Mouse (Mus musculus): ENCODE results near the gene Map7. TPM values are rescaled to one million over a fixed set of nuclear protein-coding genes. Genes with fewer than 3 reads are reported as not detected.

The Map7 gene
- polyA plus RNA-seq, 1 experiment from 2014 or later = 4.8 TPM

DNA sequence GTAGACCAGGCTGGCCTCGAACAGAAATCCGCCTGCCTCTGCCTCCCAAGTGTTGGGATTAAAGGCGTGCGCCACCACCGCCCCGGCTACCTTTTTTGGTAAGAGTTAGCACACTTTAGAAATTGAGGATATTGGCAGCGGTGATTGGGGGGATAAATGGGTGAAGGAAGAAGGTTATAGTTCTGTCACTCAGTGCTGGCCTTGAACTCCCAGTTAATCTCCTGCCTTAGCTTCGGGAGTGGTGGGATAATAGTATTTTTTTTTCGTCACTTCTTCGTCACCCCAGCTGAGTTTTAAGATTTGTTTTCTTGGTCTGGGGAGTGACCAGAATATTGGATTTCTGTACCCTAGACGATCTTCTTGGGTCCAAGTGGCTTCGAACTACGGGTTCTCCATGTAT, 165.2 kb downstream of the Map7 start:
- Histone ChIP-seq H3K27me3 (ENCODE audit: control insufficient read depth, insufficient read depth, low read length) (no peaks in the 10 kb centered on the region), H3K36me3 (replicated peaks; ENCODE audit: control insufficient read depth, insufficient read depth, low read depth, low read length) (no peaks in the 10 kb centered on the region), H3K4me3 (ENCODE audit: low read depth, low read length) (peak overlapping the region; percentile 86), H3K27ac (replicated peaks; ENCODE audit: low read depth, low read length) (no peak overlapping the region; the same call in 1 of the 2 replicates), H3K9ac (replicated peaks; ENCODE audit: low read length) (peak overlapping the region; percentile 97), H3K4me1 (ENCODE audit: control insufficient read depth, insufficient read depth, low read length) (no peaks in the 10 kb centered on the region), H3K4me2 (ENCODE audit: low read depth, low read length) (peak overlapping the region; percentile 43), H3K9me3 (replicated peaks; ENCODE audit: control insufficient read depth, low read length) (no peaks in the 10 kb centered on the region)
- ATAC-seq (replicated peaks; ENCODE audit: insufficient number of reproducible peaks, low FRiP score, low TSS enrichment, low read depth) (no peak), DNase-seq (ENCODE audit: low spot score) (no peak)
- WGBS = 49% methylated on average over 13 of the region's 13 CpGs

DNA sequence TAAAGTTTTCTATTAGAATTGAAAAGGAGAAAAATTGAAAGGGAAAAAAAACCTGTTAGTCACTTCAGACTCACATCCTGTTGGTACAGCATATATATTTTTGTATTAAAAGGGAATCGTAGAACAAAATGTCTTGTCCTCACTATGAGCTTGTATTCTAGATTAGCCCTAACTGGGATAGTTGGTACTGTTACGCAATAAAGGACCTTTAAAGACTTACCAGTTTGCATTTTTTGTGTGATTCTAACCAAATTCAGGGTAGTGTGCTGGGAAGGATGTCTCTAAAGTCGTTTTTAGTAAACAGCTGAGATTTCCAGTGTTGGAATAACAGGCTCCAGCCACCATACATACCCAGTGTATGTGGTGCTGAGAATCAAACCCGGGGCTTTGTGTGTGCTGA, 165.7 kb downstream of the Map7 start:
- Histone ChIP-seq H3K36me3 (replicated peaks; ENCODE audit: control insufficient read depth, insufficient read depth, low read depth, low read length) (no peaks in the 10 kb centered on the region), H3K27me3 (ENCODE audit: control insufficient read depth, insufficient read depth, low read length) (no peaks in the 10 kb centered on the region), H3K9me3 (replicated peaks; ENCODE audit: control insufficient read depth, low read length) (no peaks in the 10 kb centered on the region), H3K4me3 (ENCODE audit: low read depth, low read length) (no peak overlapping the region), H3K9ac (replicated peaks; ENCODE audit: low read length) (no peak overlapping the region), H3K27ac (replicated peaks; ENCODE audit: low read depth, low read length) (no peak overlapping the region), H3K4me1 (ENCODE audit: control insufficient read depth, insufficient read depth, low read length) (no peaks in the 10 kb centered on the region), H3K4me2 (ENCODE audit: low read depth, low read length) (no peak overlapping the region)
- no peak for DNase-seq (ENCODE audit: low spot score)
- ATAC-seq (replicated peaks; ENCODE audit: insufficient number of reproducible peaks, low FRiP score, low TSS enrichment, low read depth) = no peak
- 89% methylated on average over 4 of the region's 4 CpGs for WGBS

DNA sequence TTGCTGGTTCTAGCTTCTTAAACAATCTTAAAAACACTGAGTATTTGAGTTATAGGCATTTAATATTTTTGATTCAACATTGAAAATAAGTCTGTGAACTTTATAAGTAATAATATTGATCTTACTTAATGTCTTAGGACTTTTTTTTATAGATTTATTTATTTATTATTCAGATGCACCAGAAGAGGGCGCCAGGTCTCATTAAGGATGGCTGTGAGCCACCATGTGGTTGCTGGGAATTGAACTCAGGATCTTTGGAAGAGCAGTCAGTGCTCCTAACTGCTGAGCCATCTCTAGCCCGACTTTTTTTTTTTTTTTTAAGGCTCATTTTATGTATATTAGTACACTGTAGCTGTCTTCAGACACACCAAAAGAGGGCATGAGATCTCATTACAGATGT, 166.5 kb downstream of the Map7 start:
- H3K4me3 ChIP-seq (ENCODE audit: low read depth, low read length) = no peak overlapping the region
- WGBS = 49% methylated on average over 2 of the region's 2 CpGs
- no peaks in the 10 kb centered on the region for H3K36me3 ChIP-seq (replicated peaks; ENCODE audit: control insufficient read depth, insufficient read depth, low read depth, low read length)
- no peak overlapping the region for H3K9ac ChIP-seq (replicated peaks; ENCODE audit: low read length)
- H3K4me2 ChIP-seq (ENCODE audit: low read depth, low read length) = no peak overlapping the region
- H3K9me3 ChIP-seq (replicated peaks; ENCODE audit: control insufficient read depth, low read length) = no peaks in the 10 kb centered on the region
- DNase-seq (ENCODE audit: low spot score) (no peak), ATAC-seq (replicated peaks; ENCODE audit: insufficient number of reproducible peaks, low FRiP score, low TSS enrichment, low read depth) (no peak)
- H3K4me1 ChIP-seq (ENCODE audit: control insufficient read depth, insufficient read depth, low read length) = no peaks in the 10 kb centered on the region
- H3K27me3 ChIP-seq (ENCODE audit: control insufficient read depth, insufficient read depth, low read length) = no peaks in the 10 kb centered on the region
- no peak overlapping the region for H3K27ac ChIP-seq (replicated peaks; ENCODE audit: low read depth, low read length)

DNA sequence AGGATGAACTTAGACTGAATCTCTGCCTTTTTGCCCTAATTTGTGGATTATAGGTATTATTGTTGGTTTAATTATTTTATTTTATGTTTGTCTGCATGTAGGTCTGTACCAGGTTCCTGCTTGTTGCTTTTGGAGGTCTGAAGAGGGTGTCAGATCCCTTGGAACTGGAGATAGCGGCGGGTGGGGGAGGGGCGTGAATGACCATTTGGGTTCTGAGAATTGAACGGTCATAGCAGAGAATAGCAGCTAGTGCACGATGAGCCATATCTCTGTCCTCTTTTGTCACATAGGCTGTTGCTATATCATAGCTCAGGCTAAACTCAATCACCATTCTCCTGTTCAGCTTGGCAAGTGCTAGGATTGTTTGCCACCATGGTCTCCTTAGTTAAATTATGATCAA, 169.2 kb downstream of the Map7 start:
- 94% methylated on average over 5 of the region's 5 CpGs for WGBS
- H3K4me2 ChIP-seq (ENCODE audit: low read depth, low read length) = no peak overlapping the region
- H3K9me3 ChIP-seq (replicated peaks; ENCODE audit: control insufficient read depth, low read length) = no peaks in the 10 kb centered on the region
- DNase-seq (ENCODE audit: low spot score) (no peak), ATAC-seq (replicated peaks; ENCODE audit: insufficient number of reproducible peaks, low FRiP score, low TSS enrichment, low read depth) (no peak)
- H3K4me3 ChIP-seq (ENCODE audit: low read depth, low read length) = no peak overlapping the region
- no peak overlapping the region for H3K27ac ChIP-seq (replicated peaks; ENCODE audit: low read depth, low read length)
- no peaks in the 10 kb centered on the region for H3K27me3 ChIP-seq (ENCODE audit: control insufficient read depth, insufficient read depth, low read length)
- H3K36me3 ChIP-seq (replicated peaks; ENCODE audit: control insufficient read depth, insufficient read depth, low read depth, low read length) = no peaks in the 10 kb centered on the region; the same call in 1 of the 2 replicates
- H3K4me1 ChIP-seq (ENCODE audit: control insufficient read depth, insufficient read depth, low read length) = no peaks in the 10 kb centered on the region
- no peak overlapping the region for H3K9ac ChIP-seq (replicated peaks; ENCODE audit: low read length)

DNA sequence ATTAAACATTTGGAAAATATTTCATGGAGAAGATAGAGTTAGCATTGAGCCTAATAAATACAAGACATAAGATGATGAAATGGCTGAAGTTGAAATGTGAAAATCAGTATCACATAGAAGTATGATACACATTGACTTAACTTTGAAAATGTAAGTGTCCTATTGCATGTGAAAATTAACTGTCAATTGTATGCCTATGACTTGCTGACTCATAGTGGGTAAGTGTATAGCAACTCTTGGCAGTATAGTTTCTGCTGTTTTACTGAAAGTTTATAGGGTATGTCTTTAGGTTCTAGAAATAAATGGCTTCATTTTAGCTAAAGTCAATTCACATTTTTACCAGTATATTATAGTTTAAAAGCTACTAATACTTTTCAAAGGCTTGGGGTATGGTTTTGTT, 178.0 kb downstream of the Map7 start:
- H3K4me2 ChIP-seq (ENCODE audit: low read depth, low read length) = no peak overlapping the region
- H3K4me3 ChIP-seq (ENCODE audit: low read depth, low read length) = no peak overlapping the region
- H3K9me3 ChIP-seq (replicated peaks; ENCODE audit: control insufficient read depth, low read length) = no peaks in the 10 kb centered on the region
- H3K36me3 ChIP-seq (replicated peaks; ENCODE audit: control insufficient read depth, insufficient read depth, low read depth, low read length) = peaks cover 8% of the 10 kb centered on the region
- no peak overlapping the region for H3K9ac ChIP-seq (replicated peaks; ENCODE audit: low read length)
- DNase-seq (ENCODE audit: low spot score) = no peak
- no peaks in the 10 kb centered on the region for H3K4me1 ChIP-seq (ENCODE audit: control insufficient read depth, insufficient read depth, low read length)
- H3K27ac ChIP-seq (replicated peaks; ENCODE audit: low read depth, low read length) = no peak overlapping the region
- ATAC-seq (replicated peaks; ENCODE audit: insufficient number of reproducible peaks, low FRiP score, low TSS enrichment, low read depth) = no peak
- H3K27me3 ChIP-seq (ENCODE audit: control insufficient read depth, insufficient read depth, low read length) = no peaks in the 10 kb centered on the region

Small RNAs within 50 kb of the gene (microRNA-seq; reads per million reads assigned to microRNA genes)
- not detected for gene Mir6413 (ENCODE audit: borderline number of aligned reads)

Other genes with a start within 250 kb of the Map7 start
- gene Pex7, start 240.8 kb upstream of the Map7 start, polyA plus RNA-seq (2014; fragmentation: Nextera tagmentation; extraction: Ambion mirVana) = 21.8 and 22.7 TPM in 2 replicates
- gene Map3k5, start 214.0 kb upstream of the Map7 start, polyA plus RNA-seq (2014; fragmentation: Nextera tagmentation; extraction: Ambion mirVana) = 1.5 and 1.6 TPM in 2 replicates
- gene Bclaf1, start 164.0 kb downstream of the Map7 start, polyA plus RNA-seq (2014; fragmentation: Nextera tagmentation; extraction: Ambion mirVana) = 172 and 184 TPM in 2 replicates
- gene Mtfr2, start 199.3 kb downstream of the Map7 start, polyA plus RNA-seq (2014; fragmentation: Nextera tagmentation; extraction: Ambion mirVana) = 1.4 and 3.7 TPM in 2 replicates